Mouse (Mus musculus) midbrain, embryonic 16.5 days (tissue): ENCODE measurements at regions not wholly inside any gene's neighbourhood (a gene's known extent, or its start where the extent isn't known, plus 50 kb on each side); places are given as distances from the start of the nearest gene placed in this dataset.

Experiments
- ATAC-seq: fragments of 200-750 bp; cut with Nextera tagmentation; 2 replicates; pipeline ENCODE4 v1.8.0; 2017; ENCODE audit warnings: moderate TSS enrichment
- H3K27ac ChIP-seq: fragments of 300-500 bp; sonication (generic); 2 replicates; pipeline ENCODE4 v1.5.1; 2014; ENCODE audit warnings: mild to moderate bottlenecking, low read length, mixed read lengths
- H3K27me3 ChIP-seq: fragments of 300-500 bp; sonication (generic); 2 replicates; pipeline ENCODE4 v1.6.1; 2014; ENCODE audit warnings: low read depth, low read length, mixed read lengths; ENCODE audit not compliant: control insufficient read depth, insufficient read depth
- H3K36me3 ChIP-seq: fragments of 300-500 bp; sonication (generic); 2 replicates; pipeline ENCODE4 v1.6.1; 2014; ENCODE audit warnings: mild to moderate bottlenecking, low read length, moderate library complexity, mixed read lengths; ENCODE audit not compliant: control insufficient read depth, insufficient read depth
- H3K4me1 ChIP-seq: fragments of 300-500 bp; sonication (generic); 2 replicates; pipeline ENCODE4 v1.6.1; 2014; ENCODE audit warnings: mild to moderate bottlenecking, low read length, mixed read lengths; ENCODE audit not compliant: control insufficient read depth, insufficient read depth
- H3K4me2 ChIP-seq: fragments of 300-500 bp; sonication (generic); 2 replicates; pipeline ENCODE4 v1.6.1; 2014; ENCODE audit warnings: mild to moderate bottlenecking, low read length, mixed read lengths
- H3K4me3 ChIP-seq: fragments of 300-500 bp; sonication (generic); 2 replicates; pipeline ENCODE4 v1.5.1; 2014; ENCODE audit warnings: low read depth, mild to moderate bottlenecking, low read length, moderate library complexity, mixed read lengths
- H3K9ac ChIP-seq: fragments of 300-500 bp; sonication (generic); 2 replicates; pipeline ENCODE4 v1.6.1; 2014; ENCODE audit warnings: low read depth, low read length, mixed read lengths
- H3K9me3 ChIP-seq: fragments of 300-500 bp; sonication (generic); replicated peaks from 2 replicates; pipeline ENCODE4 v1.6.1; 2014; ENCODE audit warnings: mild to moderate bottlenecking, low read length, mixed read lengths; ENCODE audit not compliant: control insufficient read depth, poor library complexity, severe bottlenecking
- WGBS: fragments of 180-500 bp; shearing (Covaris S2); extraction: QIAGEN DNeasy Blood & Tissue Kit; methylation state at CpG from one replicate; pipeline ENCODE4 v1.1.7; 2014; 5-methylcytosine and 5-hydroxymethylcytosine counted together

DNA sequence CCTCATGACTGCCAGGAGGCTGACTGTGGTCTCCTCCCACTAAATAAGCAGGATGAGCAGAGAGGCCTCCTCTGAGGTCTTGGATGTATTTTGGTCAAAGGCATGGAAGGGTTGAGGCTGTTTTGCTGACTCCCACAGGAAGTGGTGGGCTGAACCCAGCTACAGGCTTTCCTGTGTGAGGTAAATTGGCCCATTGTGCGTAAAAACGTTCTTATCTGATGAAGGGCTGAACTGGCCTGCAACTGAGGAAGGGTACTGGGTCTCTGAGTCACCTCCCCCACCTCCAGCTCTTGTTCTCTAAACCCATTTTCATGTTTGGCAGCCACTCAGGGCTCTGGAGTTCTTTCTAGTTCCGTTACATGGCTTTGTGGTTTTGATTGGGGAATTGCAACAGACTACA, 138.7 kb downstream of the Cog6 start:
- H3K4me2 ChIP-seq, result no peak overlapping the region
- WGBS, result 71% methylated on average over 3 of the region's 3 CpGs
- H3K9ac ChIP-seq, result no peak overlapping the region
- no peak overlapping the region for H3K4me3 ChIP-seq
- H3K4me1 ChIP-seq, result no peaks in the 10 kb centered on the region; the same call in 1 of the 2 replicates
- H3K9me3 ChIP-seq, result no peaks in the 10 kb centered on the region
- H3K27me3 ChIP-seq, result no peaks in the 10 kb centered on the region
- ATAC-seq, result no peak
- no peaks in the 10 kb centered on the region for H3K36me3 ChIP-seq
- H3K27ac ChIP-seq, result no peak overlapping the region

GRCm38 (mm10) chr3:52872260-52872659, 144.8 kb downstream of the Cog6 start:
- H3K27ac ChIP-seq, result no peak overlapping the region
- no peaks in the 10 kb centered on the region for H3K36me3 ChIP-seq
- H3K9ac ChIP-seq, result no peak overlapping the region
- no peak overlapping the region for H3K4me3 ChIP-seq
- no peak for ATAC-seq
- H3K9me3 ChIP-seq, result no peaks in the 10 kb centered on the region
- H3K27me3 ChIP-seq, result no peaks in the 10 kb centered on the region
- H3K4me1 ChIP-seq, result no peaks in the 10 kb centered on the region; the same call in 1 of the 2 replicates
- H3K4me2 ChIP-seq, result no peak overlapping the region
- 91% methylated on average over 5 of the region's 5 CpGs for WGBS

DNA sequence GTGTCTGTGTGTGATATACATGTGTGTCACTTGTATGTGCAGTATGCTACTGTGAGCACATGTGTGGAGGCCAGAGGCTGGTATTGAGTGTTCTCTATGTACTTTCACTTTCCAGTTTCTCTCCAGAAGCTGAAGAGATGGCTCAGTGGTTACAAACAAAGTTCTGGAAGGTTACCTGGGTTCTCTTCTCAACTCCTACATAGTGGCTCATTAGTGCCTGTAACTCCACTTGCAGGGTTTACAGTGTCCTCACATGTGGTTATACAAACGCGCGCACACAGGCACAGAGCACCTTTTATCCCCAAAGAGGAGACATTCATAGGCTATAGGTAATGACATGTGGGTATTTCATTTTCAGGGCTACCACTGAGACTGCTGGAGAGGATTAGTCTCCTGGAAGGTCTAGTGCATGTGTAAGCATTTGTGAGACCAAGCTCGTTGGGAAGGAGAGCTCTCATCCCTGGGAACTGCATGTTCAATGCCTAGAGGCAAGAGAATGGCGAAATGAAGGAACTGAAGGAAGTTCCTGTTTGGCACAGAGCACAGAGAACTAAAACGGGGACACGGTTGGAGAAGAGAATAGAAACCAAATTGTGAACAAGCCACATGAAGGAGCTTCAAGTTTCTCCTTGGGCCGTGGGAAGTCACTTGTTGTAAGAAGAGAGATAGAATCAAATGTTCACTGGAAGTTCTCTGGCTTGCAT, 153.7 kb downstream of the Cog6 start:
- Histone ChIP-seq H3K4me2 (no peak overlapping the region), H3K36me3 (no peaks in the 10 kb centered on the region), H3K27ac (no peak overlapping the region), H3K9me3 (no peaks in the 10 kb centered on the region), H3K4me1 (no peaks in the 10 kb centered on the region; the same call in 1 of the 2 replicates), H3K9ac (no peak overlapping the region), H3K27me3 (no peaks in the 10 kb centered on the region), H3K4me3 (no peak overlapping the region)
- ATAC-seq, result no peak
- WGBS, result 89% methylated on average over 8 of the region's 8 CpGs

GRCm38 (mm10) chr3:52862026-52862425, 155.0 kb downstream of the Cog6 start:
- H3K27ac ChIP-seq, result no peak overlapping the region
- WGBS, result 80% methylated on average over 4 of the region's 4 CpGs

DNA sequence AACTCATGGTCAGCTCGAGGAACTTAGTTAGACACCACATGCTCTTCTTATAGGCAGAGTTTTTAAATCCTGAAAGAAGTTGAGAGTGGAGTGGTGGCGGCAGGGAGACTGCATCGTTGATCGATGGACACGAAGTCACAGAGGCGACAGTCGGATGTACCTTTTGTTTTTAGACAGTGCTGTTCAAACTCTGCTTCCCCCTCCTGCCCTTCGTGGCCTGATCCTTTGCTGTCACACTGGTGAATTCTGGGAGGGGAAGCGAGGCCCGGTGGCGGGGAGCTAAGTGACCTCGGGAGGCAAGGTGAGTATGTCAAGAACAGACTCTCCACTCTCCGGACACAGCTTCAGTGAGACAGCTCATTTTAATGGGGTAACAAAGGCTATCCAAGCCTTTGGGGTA, 155.5 kb downstream of the Cog6 start:
- H3K36me3 ChIP-seq, result no peaks in the 10 kb centered on the region
- no peak overlapping the region for H3K9ac ChIP-seq
- no peak overlapping the region for H3K27ac ChIP-seq
- 86% methylated on average over 13 of the region's 13 CpGs for WGBS
- H3K27me3 ChIP-seq, result no peaks in the 10 kb centered on the region
- H3K9me3 ChIP-seq, result no peaks in the 10 kb centered on the region
- H3K4me3 ChIP-seq, result no peak overlapping the region
- no peaks in the 10 kb centered on the region for H3K4me1 ChIP-seq
- no peak overlapping the region for H3K4me2 ChIP-seq
- ATAC-seq, result no peak

More at GRCm38 (mm10) chr3:52862026-52862425, 155.0 kb downstream of the Cog6 start:
- H3K27me3 ChIP-seq, result no peaks in the 10 kb centered on the region
- no peak overlapping the region for H3K4me3 ChIP-seq
- H3K9ac ChIP-seq, result no peak overlapping the region
- no peak for ATAC-seq
- no peaks in the 10 kb centered on the region for H3K4me1 ChIP-seq
- no peaks in the 10 kb centered on the region for H3K36me3 ChIP-seq
- no peaks in the 10 kb centered on the region for H3K9me3 ChIP-seq
- no peak overlapping the region for H3K4me2 ChIP-seq

DNA sequence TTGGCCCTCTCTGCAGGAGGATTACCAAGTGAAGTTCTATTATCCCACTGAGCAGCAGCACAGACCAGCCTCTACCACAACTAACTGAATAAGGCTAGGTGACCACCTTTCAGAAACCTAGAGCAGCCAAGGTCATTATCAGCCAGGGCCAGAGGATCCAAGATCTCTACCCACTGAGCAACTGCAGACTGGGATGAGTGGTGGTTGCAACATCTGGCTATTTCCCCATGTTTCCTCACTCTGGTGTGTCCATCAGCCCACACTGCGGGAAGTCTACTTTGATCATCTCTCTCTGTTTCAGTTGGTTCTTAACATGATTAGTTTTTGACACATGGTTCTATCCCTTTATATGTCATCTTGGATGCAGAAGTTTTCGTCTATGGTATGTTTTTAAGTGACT, 157.2 kb downstream of the Cog6 start:
- Histone ChIP-seq H3K9ac (no peak overlapping the region), H3K27me3 (no peaks in the 10 kb centered on the region), H3K36me3 (no peaks in the 10 kb centered on the region), H3K9me3 (no peaks in the 10 kb centered on the region), H3K27ac (no peak overlapping the region), H3K4me3 (no peak overlapping the region), H3K4me2 (no peak overlapping the region), H3K4me1 (no peaks in the 10 kb centered on the region)
- ATAC-seq, result no peak
- WGBS, result 78% methylated on average over 2 of the region's 2 CpGs

- no peak overlapping the region for H3K27ac ChIP-seq
- no peak overlapping the region for H3K4me2 ChIP-seq
- no peak overlapping the region for H3K4me3 ChIP-seq
- H3K9ac ChIP-seq, result no peak overlapping the region
- no peaks in the 10 kb centered on the region for H3K27me3 ChIP-seq
- WGBS, result 93% methylated on average over 8 of the region's 8 CpGs
- no peaks in the 10 kb centered on the region for H3K36me3 ChIP-seq
- no peaks in the 10 kb centered on the region for H3K4me1 ChIP-seq
- no peak for ATAC-seq
- no peaks in the 10 kb centered on the region for H3K9me3 ChIP-seq
Measured at GRCm38 (mm10) chr3:52859266-52859825, 157.7 kb downstream of the Cog6 start.

- Histone ChIP-seq H3K9ac (no peak overlapping the region), H3K9me3 (no peaks in the 10 kb centered on the region), H3K4me3 (no peak overlapping the region), H3K27me3 (no peaks in the 10 kb centered on the region), H3K4me1 (no peaks in the 10 kb centered on the region), H3K27ac (no peak overlapping the region), H3K36me3 (no peaks in the 10 kb centered on the region), H3K4me2 (no peak overlapping the region)
- no peak for ATAC-seq
- 94% methylated on average over 9 of the region's 9 CpGs for WGBS
Measured at GRCm38 (mm10) chr3:52858259-52858658, 158.8 kb downstream of the Cog6 start.

DNA sequence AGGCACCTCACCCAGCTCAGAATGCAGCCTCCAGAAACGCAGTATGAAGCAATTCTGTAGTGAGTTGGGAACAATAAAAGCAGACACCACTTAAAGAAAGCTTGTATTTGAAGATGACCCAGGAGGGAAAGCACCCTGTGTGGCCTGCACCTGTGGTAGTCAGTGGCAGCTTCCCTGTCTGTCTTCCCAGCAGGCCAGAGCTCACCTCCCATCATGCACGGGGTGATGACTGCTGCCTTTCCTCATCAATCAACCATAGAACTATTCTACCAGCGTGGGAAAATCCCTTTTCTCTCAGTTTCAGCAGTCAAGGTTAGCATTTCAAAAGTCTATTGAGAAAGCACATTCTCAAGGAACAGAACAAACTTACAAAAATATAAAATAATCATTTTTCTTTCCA, 160.0 kb downstream of the Cog6 start:
- Histone ChIP-seq H3K4me3 (no peak overlapping the region), H3K36me3 (no peaks in the 10 kb centered on the region), H3K4me2 (no peak overlapping the region), H3K4me1 (no peaks in the 10 kb centered on the region), H3K9me3 (no peaks in the 10 kb centered on the region), H3K9ac (no peak overlapping the region), H3K27ac (no peak overlapping the region), H3K27me3 (no peaks in the 10 kb centered on the region)
- no peak for ATAC-seq
- 42% methylated on average over 3 of the region's 3 CpGs for WGBS
